Mouse (Mus musculus) urinary bladder, postnatal 4 days (tissue): ENCODE data around the gene Atp8b4.
A peak's percentile ranks its signal among the peaks of the same experiment; 100 is the strongest.
"Not testable (repeated sequence)": the region's sequence is repeated elsewhere in the genome, so short reads cannot be mapped to it uniquely, and the experiment has no call there.

Experiments used
- DNase-seq, 2 experiments: peaks; one replicate each; pipeline ENCODE4 v3.0.0; 2021 to 2022; ENCODE audit warnings: low spot score in 2 of 2

Gene Atp8b4

DNA sequence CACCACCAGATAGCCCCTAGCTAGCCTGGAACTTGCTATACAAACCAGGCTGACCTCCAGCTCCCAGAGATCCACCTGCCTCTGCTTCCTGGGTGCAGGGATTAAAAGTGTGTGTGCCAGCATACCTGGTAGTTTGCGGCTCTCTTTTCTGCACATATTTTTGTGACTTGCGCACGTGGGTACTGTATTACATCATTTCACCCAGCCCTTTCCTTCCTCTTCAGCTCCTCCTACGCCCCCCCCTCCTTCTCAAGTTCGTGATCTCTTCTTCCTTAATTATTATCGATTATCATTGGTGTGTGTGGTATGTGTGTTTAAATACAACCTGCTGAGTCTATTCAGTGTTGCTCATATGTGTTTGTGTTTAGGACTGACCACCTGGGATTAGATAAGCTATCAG lies at the start of gene Atp8b4:
Gene Atp8b4, minus strand, starts transcription at position 154 of the 400 bp plus-strand sequence.
- no peak for DNase-seq

DNA sequence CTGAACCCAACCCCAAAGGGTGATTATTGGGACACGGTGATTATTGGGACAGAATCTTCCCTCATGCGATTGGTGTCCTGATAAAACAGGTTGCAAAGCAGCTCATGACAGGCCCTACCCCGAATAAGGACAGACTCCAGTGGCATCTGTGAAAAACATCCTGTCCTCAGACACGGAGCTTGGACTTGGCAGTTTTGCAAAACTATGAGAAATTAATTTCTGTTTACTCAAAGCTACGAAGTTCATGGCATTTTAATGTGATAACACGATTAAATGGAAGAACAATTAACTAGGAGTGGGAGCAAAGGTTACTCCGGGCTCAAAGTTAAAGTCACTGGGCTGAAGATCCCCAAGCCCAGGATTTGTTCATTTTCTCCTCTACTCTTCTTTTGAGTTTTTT lies 49.2 kb upstream of the Atp8b4 start:
- DNase-seq, result no peak

DNA sequence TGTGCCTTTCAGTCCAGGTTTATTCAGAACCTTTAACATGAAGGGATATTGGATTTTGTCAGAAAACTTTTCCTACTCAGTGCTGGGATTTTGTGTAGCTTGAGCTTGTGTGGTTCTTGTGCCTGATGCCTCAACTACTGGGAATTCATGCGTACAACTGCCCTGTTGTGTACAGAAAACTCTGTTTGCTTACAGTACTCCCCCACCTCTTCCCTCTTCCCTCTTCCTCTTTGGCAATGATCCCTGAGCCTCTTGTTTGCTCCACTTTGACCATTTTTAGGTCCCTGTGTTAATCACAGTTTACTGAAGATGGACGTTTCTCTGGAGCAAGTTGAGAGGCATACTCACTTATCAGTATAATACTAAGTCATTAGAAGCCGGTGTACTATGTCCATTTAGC lies 45.9 kb upstream of the Atp8b4 start:
- DNase-seq, result no peak

DNA sequence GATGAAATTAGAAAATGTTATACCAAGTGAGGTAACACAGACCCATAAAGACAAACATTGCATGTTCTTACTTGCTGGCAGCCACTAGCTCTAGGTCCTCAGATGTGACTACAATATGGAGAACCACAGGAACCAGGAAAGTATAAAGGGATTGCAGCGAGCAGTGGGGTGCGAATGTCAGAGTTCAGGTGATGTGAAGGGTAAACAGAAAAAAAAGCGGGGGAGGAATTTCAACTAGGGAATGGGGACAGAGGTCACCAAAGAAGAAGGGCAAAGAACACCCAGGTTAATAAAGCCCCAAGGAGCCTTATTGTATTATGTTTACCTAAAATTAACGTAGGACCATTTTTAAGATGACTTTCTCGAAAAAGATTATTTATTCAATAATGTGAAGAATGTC lies 44.8 kb upstream of the Atp8b4 start:
- DNase-seq, result no peak

DNA sequence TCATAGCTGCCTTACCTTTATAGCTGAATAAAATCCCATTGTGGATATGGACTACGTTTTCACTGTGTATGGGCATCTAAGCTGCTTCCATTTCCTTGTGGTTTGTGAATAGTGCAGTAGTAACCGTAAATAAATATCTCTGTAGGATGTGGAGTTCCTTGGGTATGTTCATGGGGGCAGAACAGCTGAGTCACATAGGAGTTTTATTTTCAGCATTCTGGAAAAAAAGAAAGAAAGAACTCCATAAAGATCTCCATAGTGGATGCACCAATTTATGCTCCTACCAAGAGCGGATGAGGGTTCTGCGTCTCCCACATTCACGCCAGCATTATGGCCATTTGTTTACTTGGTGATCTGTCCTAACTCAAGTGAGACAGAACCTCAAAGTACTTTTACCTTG lies 41.7 kb upstream of the Atp8b4 start:
- no peak for DNase-seq

DNA sequence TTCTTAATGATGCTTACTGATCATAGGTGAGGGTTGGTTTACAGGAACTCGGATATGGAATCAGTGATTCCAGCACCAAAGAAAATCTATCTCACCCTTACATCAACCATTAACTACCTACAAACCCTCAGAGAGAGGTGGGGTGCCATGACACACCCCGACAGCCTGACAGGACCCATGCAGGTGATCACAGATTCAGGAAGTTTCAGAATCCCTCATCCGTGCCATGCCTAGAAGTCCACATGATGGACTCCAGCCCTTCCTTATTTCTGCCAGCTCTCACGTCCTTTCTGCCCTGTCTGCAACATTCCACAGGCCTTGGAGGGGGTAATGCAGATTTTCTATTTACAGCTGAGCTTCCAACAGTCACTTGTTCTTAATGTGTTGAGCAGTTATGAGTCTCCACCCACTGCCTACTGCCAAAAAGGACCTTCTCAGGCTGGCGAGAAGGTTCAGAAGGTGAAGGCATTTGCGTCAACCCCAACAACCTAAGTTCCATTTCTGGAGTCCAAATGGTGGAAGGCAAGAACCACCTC lies 40.0 kb upstream of the Atp8b4 start:
- no peak for DNase-seq

DNA sequence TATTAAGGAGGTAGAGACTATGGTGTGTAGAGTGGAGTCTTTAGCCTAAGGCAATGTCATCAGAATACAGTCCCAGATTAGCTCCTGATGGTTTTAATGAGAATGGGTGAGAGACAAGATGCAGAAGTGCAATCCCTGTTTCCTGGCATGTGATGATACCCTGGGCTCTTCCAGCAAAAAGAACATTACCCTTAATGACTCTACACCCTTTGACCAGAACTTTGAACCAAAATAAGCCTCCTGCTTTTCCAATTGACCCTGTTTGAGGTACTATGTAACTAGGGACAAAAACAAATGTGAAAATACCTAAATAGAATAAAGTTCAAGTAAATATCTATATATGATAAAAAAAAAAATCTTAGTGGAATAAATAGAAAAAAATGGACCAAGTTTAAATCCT lies 37.2 kb upstream of the Atp8b4 start:
- no peak for DNase-seq

DNA sequence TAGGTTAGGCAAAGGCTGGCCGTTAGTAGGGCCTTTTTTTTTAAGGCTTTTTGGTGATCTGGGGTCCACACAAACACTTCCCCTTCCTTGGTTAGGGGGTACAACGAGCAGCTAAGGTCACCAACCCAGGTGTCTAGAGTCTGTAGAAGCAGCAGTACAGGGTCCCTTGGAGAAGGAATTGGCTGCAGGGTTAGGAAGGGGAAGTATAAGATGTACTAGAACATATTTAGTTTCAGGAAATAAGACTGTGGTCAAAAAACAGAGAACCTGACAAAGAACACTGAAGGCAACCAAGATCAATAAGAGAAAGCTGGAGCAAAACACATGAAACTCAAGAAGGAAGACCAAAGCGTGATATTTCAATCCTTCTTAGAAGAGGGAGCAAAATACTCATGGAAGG lies 30.1 kb upstream of the Atp8b4 start:
- DNase-seq, result no peak

DNA sequence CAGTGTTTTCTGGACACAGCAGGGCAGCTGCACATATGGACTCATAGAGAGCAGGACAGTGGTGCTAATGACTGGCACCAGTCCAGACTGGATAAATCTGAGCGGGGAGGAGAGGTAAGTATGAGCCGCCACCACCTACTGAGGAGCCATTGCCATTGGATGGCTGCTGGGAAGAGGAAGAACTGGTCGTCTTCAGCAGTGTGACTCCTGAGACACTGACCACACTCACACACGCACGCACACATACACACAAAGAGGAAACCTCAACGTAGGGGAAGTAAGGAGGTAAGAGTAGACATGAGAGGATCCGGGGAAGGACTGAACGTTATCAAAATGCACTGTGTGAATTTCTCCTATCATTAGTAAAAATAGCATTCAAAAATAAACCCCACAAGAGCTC lies 27.0 kb upstream of the Atp8b4 start:
- DNase-seq, result no peak

DNA sequence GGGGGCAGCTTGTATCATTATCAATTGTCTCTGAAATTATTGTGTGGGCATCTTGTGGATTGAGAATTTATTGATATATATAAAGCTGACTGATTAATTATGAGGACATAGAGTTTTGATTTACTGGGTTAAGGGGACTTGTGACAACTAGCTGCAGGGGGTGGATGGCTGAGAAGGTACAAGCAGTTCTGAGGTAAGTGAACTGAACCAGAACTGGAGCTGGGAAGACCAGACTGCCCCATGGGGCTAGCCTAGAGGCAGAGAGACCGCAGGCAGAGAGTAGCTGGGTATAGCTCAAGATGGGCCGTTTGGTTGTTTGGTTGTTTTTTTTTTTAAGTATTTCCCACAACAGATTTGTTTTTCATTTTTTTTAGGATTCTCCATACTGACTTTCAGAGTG lies 23.8 kb upstream of the Atp8b4 start:
- DNase-seq, result no peak

DNA sequence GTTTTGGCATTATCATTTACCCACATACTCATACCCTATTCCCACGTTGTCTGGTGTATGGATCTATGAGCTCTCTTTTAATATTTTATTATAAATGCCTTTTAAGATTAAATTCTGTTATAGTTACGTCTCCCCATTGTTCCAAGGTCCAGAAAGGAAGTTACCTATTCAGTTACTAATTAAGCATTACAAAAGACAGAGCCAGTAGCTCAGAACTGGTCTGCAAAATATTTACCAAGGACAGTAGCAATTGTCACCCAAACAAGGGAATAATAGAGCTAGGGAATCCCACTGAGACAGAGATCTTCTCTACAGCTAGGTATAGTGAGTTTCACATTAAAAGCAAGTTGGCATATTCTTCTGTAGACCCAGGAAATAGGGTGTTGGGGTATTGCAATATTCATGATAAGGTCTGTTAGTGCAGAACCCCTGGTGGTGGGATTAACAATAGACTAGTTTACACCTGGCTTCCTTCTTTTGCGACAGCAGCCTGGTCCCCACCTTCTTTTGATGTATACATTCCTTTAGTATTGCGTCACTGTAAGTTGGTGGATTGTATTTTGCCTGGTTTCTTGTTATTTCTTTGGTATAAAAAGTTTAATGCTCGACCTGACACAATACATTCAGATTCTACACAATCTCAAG lies 22.7 kb upstream of the Atp8b4 start:
- not testable (repeated sequence) for DNase-seq

DNA sequence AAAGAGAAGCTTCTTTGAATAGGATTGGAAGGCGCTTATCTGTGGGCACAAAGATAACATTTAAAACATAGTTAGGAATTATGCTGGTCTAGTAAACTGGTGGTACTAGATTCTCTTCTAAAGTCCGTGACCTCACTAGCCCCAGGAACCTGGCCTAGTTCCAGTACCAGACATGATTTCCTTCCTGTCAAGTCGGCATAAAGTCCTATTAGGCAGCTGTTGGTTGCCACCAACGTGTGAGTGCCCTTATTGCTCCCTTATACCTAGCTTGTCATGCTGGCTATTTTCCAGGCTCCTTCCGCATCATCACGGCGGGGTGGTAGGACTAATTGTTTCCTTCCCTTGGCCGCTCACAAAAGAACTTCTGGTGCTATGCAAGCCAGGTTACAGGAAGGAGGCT lies 21.6 kb upstream of the Atp8b4 start:
- DNase-seq, result no peak

DNA sequence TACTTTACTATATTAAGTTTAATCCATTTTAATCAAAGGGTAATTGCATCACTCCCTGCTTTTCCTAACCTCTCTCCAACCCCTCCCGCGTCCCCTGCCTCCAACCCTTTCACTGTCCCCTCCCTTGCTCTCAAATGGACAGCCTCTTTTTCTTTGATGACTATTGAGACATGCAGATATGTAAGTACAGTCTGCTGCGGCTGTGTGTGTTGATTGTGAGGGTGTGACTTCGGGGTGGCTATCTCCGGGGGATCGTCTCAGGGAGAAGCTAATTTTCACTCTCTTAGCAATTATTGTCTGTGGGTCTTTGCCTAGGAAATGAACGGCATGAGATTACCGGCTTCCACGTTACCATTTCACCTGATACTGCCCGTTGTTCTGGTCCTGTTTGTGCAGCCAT lies 21.0 kb upstream of the Atp8b4 start:
- no peak for DNase-seq

DNA sequence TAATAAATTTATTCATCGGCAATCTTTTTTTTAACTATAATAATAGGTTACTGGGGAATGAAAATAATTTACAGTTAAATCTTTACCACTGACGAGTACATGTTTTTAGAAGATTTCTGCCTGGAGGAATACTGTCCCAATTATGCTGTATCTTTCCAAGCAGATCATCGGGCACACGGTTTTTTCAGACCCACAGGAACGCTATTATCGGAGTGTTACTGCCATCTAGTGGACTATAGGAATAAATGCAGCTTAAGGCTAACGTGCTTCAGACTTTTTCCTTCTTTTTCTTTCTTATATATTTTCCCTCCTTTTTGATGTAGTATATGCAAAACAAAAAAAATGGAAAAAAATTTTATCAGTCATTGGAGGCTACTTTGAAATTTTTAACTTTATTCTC lies 20.4 kb upstream of the Atp8b4 start:
- no peak for DNase-seq

DNA sequence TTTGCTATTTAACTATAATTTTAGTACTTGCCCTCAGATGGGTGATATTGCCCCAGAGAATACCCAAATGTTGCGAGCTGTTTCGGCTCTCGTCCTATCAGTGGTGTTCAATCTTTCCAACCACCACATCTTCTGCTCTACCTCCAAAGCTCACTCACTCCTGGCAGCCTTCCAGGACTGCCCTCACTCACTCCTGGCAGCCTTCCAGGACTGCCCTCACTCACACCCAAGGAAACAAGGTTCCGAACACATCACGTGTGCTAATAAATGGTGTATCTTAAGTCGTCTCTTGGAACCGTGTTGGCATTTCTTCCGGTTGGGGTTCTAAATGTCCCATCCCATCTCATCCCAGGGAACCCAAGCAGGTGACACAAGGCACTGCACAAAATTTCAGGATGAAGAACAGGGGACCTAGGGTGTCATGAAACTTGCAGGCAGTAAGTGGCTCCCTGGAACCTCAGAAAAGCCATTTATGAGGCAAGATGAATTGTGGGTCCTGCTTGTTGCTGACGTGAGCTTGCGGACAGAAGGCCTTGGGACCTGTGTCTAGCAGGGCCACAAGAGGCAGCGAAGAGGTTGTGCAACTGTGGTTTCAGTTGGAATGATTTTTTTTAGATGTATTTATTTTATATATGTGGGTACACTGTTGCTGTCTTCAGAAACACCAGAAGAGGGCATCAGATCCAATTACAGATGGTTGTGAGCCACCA lies 19.6 kb upstream of the Atp8b4 start:
- DNase-seq, result peak in 1 of 2 experiments; percentile 67

DNA sequence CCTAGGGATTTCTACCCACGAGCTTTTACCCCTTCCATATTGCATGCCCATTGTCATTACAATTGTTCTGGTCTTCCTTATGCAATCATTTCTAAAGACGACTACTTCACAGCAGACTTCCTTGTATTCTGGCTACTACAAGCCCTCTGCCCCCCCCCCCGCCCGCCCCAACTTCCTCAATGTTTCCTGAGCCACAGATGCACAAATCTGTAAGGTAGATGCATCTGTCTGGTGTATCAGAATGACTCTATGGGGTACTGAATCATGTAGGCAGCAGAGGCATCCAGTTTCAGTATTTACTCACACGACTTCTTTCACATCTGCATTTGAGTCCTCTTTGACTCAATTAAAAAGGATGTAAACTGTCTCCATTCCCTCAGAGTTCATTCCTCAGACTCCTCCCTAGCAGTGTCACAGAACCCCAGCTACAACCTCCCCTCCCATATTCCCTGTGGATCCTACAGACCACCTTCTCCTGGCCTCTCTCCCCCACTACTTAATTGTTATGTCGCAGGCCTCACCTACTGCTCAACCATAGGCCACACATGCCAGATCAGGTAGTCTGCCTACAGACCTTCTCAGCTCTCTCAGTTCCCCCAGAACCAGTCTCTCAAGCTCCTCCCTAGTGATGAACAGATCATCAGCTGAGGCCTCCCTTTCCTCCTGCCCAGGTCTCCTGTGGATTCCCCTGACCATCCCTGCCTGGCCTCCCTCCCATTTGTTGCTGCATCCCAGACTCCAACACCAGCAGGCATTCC lies 14.8 kb upstream of the Atp8b4 start:
- DNase-seq, result no peak

DNA sequence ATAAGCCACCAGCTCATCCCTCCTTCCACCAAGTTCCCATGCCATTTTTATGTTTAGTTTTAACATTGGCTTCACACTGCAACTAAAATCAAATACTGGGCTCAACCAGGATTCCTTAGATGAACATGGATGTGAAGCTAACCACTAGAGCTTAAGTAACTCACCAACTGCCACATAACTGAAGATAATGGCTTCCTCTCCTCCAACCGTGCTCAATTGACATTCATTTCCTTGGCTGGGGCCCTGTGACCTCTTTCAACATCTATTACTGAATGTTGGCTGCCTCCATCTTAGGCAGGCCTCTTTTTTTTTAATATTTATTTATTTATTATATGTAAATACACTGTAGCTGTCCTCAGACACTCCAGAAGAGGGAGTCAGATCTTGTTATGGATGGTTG lies 7.8 kb upstream of the Atp8b4 start:
- no peak for DNase-seq

DNA sequence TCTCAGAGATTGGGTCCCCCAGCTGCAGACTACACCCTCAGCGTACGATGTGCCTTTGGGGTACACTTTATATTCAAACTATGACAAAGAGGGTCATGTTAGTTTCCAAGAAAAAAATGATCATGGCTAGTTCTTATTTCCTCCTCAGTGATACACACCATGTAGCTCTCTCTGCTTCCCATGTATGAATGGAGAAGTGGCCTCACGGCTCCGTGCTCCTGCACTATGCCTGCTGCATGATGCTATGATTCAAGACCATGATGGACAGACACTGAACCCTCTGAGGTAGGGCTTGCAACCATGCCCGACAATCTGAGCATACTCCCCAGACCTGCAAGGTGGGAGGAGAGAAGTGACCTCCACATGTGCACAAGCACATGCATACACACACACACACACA lies 7.0 kb upstream of the Atp8b4 start:
- no peak for DNase-seq

DNA sequence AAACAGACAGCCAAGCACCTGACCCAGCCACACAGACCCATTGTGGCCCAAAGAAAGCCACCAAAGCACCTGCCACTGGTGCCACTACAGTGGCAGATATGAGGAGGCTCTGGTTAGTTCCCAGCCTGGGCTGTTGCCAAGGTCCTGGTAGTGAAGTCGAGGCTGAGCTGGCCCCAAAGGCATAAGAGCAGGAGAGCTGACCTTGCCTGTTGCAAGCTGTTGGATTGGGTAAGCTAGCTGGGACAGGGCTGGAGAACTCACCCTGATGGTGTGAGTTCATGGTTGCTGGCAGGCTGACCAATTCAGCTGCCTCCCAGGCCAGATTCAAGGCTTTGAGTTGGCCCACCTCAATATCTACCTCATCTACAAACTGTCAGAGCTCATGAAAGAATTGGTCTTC lies 4.7 kb upstream of the Atp8b4 start:
- no peak for DNase-seq

DNA sequence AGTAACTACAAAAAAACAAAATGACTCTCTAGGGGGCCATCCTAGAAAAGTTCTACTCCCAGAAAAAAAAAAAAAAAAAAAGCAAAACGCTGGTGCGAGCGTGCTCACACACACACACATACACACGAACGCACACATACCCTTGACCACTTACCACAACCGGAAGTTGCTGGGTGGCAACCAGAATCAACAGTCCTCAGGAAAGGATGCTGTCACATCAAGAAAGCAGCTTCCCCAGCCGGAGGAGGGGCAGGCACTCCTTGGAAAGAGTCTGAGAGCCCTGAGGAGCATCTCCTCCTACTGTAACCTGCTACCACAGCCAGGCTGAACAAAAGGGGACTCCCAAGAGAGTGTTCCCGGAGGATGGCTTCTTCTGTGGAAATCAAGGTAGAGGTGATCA lies 744 bp downstream of the Atp8b4 start:
- no peak for DNase-seq

DNA sequence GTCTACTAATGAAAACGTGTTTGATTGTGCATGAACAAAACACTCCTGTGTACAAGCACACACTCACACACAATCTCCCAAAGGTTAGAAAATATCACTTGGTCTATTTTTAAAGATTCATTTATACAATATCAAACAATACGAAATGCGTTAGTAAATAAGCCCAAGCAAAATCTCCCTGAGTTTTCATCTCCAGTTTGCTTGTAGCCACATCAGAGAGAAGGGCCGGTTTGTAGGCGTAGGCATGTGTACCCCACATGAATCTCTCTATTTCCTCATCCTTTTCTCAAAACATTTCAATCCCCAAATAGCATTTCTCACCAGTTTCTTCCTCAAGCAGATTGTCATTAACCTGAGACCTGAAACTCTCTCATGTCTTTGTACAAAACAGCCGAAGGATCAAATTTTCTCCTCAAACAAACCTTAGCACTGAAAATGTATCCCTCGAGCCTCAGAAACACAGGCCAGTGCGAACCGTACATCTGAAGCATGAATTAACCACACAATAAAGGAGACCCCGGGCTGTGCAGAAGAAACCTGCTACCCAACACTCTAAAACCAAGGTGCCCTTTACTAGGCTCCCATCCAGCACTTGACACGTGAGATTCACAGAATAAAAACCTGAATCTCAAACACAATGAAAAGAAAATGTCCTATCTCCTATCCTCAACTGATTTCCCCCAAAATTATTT lies 1.6 kb downstream of the Atp8b4 start:
- DNase-seq, result no peak

DNA sequence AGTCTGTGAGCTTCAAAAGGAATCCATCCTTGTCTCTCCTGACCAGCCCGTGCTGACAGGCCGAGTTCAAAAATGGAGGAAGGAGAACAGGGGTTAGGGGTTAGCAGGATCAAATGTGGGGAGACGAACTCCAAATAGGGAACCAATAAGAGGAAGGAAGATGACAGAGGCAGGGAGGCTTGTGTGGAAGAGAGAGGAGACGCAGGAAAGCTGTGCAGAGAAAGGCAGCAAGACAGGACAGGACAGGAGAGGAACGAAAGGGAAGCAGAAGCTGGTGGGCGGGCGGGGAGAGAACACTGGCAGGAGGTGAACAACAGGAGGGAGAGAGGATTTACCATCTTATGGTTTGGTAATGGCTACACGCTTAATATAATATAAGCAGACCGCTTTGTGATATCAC lies 3.6 kb downstream of the Atp8b4 start:
- no peak for DNase-seq
